Mouse (Mus musculus) gastrocnemius, postnatal 10 days (tissue): ENCODE results near the gene Tead4. TPM values are rescaled to one million over a fixed set of nuclear protein-coding genes. Genes with fewer than 3 reads are reported as not detected.
"Not testable (repeated sequence)": the region's sequence is repeated elsewhere in the genome, so short reads cannot be mapped to it uniquely, and the experiment has no call there.

Experiments
- DNase-seq: peaks from one replicate; pipeline ENCODE4 v3.0.0; 2021; ENCODE audit warnings: mixed read lengths
- total RNA-seq, 2 experiments: library from RNA; stranded (reverse); gene quantifications; 2 replicates each; pipeline ENCODE4 v1.2.3; 2021

The Tead4 gene
- total RNA-seq, 2 experiments from 2014 or later, result 13.2 to 14.5 TPM

DNA sequence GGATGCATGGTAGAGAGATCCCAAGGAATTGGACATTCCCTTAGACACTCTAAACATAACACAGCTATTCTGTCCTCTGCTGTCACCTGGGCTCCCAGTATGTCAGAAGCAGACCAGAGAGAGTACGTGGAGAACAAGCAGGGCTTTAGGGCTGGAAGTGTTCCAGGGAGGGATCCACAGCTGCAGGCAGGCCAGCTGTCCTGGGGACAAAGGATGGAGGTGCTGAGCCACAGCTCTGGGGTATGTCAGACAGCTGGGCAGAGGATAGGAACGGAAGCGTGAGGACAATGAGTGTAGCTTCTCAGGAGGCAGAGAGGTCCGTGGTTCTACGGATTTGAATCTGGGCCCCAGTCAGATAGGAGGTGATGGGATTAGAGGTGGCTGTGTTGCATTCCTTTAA lies 50.0 kb downstream of the Tead4 start:
- no peak for DNase-seq

DNA sequence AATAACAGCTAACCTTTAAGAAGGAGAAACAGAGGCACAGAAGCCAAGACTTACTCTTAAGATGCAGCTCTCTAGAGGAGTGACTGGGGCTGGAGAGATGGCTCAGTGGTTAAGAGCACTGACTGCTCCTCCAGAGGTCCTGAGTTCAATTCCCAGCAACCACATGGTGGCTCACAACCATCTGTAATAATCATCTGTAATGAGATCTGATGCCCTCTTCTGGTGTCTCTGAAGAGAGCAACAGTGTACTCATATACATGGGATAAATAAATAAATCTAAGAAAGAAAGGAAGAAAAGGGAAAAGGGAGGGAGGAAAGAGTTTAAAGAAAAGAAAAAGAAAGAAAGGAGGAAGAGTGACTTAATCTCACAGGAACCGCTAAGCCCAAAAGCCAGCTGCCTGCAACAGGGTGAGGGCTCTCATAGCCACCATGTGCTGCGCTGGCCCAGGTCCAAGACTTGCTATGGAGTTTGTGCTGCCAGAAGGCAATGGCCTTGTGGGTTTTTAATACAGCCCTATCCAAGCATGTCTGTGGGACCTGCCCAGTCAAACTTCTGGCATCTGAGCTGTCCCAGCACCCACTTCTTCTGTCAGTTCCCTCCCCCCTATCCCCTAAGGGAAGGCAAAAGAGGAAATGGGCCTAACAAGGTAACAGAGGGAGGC lies 63.4 kb downstream of the Tead4 start:
- peak; percentile 45 for DNase-seq

DNA sequence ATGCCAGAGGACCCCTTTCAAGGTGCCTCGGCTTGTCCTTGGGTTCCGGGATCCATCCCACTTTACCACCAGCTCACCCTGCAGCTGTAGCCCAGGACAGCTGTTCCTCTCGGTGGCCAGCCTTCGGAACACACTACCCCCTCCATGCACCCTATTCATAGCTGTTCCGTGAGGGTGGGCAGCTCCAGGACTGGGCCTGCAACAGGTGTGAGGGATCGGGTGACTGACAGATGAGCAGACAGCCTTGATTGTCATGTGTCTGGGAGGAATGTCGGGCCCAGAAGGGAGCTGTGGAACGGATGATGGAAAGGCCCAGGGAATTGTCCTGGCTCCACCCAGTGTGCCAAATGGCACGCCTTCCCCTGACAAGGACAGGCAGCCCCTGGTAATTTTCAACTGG lies 64.0 kb downstream of the Tead4 start:
- peak; percentile 59 for DNase-seq

DNA sequence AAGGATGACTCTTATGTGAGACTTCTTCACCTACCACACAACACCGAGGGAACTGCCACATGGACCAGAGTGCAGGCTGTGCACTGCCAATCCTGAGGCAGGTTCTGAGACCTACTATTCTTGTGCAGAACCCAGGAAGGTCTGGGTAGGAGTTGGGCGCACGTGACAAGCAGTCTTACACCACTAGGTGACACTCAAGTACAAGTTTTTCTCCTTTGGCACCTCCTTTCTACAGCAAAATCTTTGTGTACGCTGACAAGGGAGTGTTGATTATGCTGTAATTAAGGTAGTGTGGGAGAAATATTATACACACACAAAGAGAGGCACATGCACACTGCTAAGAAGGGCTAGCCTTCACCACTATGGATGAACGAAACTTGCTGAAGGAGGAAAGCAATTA lies 66.4 kb downstream of the Tead4 start:
- DNase-seq, result no peak

DNA sequence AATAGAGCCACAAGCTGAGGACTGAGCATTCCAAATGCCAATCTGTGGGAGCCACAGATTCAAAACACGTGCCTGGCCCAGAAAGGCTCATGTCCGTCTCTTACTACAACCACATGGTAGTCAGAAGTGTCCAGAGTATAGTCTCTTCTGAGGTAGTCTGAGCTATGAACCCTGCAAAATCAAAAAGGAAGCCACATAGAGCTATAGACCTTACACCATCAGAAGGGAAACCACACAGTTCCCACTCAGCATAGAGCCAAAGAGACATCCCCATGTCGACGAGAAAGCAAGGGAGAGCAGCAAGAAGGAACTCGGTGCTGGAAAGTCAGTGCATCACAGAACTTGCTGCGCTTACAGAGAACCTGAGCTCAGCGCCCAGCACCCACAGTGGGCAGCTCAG lies 68.4 kb downstream of the Tead4 start:
- no peak for DNase-seq

DNA sequence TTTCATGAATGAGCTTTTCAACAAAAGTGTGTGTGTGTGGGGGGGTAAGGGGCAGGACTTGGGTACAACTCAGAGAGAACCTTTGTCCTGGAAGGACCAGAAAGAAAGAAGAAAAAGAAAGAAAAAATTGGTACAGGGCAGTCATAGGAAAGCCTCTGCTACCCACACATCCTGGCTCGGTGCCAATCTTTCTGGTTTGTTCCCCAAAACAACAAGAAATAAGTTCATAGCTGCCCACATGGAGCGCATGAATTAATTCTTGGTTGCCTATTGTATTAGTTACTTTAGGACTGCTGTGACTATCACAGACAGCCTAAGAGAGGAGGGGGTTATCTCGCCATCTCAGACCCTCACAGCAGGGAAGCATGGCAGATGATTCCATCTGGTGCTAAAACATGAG lies 68.9 kb downstream of the Tead4 start:
- DNase-seq, result no peak

DNA sequence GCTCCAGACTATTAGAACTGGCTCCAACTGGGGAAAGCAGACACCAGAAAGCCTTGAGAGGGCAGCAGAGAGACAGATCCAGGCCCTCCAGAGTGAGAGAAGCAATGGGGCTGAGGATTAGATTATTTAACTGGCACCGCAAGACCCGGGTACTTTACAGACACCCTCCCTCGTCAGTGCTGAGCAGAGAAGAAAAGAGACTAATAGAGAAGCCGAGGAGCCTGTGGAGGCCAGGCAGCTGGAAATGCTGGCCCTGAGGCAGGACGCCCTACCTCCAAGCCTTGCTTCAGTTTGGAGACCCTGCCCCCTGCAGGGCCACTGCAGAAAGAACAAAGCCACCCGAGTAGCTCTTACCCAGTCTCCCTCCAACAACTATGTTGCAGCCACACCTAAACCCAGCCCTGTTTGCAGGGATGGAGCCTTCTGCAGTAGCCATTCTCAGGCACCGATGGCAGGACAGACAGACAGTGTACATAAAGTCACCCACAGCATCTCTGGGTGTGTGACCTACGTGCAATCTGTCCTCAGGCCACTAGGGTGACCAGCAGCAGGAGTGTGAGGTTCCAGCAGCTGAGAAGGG lies 73.1 kb downstream of the Tead4 start:
- peak; percentile 27 for DNase-seq

DNA sequence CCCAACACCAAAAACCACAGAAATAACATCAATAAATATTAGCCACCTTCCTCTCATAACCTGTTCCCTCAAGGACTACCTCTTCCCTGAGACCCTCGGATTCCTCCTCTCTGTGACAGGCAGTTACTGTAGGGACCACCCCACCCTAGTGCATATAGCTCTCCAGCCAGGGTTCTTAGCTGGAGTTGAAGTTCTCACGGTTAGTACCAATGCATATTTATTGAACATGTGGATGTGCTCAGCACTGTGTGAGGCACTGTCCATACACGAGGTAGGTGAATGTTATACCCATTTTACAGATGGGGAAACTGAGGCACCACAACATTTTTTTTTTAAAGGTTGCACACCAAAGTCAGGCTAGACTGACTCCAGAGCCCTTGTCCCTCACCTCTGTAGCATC lies 73.7 kb downstream of the Tead4 start:
- DNase-seq, result no peak

DNA sequence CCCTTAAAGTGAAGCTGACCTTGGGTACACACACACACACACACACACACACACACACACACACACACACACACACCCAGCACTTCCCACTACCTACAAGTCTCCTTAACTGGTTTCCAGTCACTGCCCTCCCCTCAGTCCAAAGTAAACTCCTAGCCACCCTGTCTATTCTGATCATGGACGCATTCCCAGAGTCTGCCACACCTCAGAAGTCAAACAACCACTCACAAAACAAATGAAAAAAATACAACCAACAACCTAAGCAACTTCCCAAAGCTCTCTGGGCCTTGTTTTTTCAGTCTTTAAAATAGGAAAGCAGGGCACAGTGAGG lies 74.8 kb downstream of the Tead4 start:
- no peak for DNase-seq

DNA sequence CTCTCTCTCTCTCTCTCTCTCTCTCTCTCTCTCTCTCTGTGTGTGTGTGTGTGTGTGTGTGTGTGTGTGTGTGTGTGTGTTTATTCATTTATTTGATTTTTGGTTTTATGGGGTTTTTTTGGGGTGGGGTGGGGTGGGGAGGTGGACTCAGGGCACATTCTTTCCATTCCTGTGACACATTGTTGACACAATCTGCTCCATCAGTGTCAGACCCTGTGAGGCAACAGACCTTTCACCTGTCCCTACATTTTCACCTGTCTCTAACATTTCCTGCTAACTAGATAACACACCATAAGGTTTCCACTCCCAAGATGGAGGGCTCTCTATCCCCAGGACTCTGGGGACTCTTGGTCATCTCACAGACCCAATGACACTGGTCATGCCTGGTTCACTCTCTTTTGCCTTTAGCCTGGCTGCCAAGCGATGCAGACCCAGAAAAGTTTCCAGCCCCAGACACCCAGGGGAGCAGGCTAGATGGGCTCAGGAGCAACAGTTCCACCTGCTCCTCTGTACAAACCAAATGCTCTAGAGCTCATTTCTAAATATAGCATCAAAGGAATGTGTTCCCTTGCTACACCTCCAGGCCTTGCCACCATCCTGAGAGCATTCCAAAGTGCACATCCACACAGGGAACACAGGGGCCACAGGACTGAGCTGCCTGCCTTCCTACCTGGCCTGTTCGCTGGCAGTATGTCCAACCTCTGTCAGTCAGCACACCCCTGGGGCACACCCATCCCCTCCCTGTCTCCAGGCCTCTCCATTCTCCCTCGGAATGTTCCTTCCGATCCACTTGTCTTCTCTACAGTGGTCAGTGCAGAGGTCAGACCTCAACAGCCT lies 75.4 kb downstream of the Tead4 start:
- no peak for DNase-seq

DNA sequence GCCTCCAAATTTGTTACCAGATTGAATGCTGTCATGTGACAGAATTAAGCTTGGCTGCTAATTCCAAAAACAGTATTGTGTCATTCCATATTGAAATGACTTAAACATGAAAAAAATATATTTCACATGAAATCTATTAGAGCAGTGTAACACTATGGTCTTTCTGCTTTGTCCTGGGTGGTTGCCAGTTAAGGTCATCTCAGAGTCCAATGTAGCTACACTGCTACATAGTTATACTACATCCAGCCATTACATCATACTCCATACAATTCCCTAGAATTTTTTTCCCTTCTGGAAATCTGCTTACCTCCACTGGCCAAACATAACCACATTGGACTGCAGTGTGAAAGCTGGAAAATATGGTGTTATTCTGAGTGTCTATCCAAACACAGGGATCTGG lies 77.5 kb downstream of the Tead4 start:
- no peak for DNase-seq

DNA sequence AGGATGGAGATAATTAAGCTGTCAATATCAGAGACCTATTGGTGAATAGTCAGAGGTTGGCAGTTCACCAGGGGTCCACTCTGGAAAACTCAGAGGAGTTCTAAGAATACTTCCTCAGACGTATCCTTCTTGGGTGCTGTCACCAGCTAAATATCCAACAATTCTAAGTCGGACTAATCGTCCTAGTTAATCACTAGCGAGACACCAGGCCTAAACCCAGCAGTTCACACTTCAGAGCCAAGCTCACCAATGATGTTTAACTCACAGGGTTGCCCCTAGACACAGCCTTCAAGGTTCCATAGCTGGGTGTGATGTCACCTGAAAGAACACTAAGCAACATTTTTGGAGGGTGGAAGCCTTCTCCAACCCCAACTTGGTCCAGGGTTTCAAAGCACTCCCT lies 85.6 kb downstream of the Tead4 start:
- DNase-seq, result not testable (repeated sequence)

DNA sequence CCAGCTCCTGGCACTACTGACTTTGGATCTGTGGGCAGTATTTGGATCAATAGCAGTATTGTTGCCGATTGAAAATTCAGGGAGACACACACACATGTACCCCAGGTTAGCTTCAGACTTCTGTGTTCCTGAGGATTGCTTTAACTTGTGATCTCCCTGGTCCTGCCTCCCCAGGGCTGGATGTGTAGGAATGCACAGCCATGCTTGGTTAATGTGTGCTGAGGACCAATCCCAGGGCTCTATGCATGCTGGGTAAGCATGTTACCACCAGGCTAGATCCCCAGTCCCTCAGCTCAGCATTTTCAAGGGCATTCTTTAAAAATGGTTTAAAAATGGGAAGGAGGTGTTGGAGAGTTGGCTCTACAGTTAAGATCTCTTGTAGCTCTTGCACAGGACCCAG lies 91.4 kb downstream of the Tead4 start:
- not testable (repeated sequence) for DNase-seq

DNA sequence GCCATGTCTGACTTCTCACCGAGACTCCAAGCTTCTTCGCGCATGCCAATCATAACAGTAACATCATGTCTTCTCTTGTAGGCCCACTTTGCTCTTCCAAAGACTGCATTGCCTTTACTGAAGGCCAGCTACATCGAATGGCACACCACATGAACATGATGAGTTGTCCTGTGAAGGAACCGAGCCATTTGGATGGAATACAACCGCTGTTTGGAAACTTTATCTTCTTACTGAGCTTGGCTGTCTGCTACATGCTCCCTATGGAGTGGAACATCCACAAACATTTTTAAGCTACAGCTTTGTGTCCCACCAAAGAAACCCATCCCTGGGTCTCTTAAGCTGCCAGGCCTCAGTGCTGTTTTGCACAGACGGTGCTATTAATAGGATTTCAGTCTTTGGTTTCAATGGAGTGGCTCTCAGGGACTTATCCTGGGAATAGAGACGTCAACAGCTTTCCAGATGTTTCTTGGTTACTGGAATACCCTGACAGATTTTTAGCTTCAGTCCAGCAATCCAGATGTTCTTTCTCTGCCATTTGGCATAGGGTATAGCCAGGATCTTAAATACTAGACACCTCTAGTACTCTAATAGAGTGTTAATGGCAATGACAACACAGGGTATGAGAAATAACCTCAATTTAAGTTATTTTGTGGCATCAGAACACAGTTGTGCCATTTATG lies 92.0 kb downstream of the Tead4 start:
- DNase-seq, result no peak

DNA sequence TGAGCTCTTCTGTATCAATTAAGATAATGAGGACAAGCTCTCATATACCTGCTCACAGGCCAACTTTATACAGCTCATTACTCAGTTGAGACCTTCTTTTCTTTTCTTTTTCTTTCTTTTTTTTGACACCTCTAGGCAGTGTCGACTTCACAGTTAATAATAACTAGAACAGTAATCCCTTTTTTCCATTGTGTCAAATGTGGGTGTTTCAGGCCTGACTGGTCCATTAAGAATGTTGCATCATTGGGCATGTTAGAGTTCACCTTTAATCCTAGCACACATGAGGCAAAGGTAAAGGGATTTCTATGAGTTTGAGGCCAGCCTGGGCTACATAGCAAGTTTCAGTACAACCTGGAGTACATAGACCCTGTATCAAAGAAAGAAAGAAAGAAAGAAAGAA lies 97.1 kb downstream of the Tead4 start:
- DNase-seq, result no peak

DNA sequence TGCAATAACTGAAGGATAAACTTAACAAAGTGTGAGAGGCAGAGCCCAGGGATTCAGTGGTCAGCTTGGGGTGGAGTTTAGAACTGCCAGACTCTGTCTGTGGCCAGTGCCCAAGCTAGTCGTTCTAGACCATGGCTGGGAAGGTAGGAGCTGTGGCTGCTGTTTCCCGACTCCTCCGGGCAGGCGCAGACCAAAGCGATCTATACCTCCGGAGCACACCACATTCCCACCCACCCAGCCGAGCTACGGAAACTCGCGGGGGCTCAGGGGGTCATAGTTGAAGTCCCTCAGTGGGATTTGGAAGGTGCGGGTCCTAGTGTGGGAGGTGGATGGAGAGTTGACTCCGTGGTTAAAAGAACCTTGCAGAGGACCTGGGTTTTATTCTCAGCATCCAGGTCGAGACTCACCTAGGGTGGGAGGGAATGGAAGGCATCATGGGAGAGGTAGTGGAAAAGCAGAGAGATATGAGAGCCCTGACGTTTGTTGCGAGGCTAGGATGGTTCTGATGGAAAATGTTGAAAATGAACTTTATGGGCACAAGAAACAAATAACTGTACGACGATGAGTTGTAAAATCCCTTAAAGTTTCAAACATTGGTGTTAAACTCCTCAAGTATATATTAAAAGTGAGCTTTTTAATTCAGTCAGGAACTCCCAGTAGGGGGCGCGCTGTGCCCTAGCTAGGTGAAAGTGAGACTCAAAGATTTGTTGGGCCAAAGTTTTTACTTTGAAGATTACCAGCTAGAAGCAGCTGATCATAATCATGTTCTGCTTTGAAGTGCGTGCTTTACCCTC lies 99.6 kb downstream of the Tead4 start:
- peak; percentile 77 for DNase-seq

DNA sequence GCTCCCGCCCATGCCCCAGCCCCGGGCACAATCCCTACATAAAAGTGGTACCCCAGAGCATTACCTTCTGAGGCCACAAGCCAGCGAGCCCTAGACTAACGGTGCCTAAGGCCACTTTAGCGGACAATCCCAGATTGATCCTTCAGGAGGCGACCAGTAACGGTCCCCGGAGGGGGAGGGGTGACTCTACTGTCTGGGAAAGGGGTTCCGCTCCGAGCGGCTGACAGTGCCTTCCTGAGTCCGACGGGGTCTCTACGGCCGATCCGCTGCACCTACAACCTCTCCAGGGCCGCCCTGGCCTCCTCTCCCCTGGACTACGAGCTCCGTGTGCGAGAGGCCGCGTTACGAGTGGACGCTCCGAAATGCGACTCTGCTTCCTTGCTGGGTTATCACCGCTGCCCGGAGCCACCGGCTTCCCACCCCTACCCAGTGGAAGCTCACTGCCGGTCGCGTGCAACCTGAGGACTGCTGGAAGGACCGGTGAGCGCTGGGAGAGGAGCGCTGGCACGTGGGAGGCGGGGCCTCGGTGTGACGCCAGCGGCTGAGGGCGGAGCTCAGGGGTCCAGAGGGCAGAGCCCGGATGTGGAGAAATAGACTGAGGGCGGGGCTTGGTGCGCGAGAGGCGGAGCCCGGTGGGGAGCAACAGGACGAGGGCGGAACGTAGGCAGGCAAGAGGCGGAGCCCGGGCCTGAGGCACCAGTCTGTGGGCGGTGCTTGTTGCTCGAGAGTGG lies 100.3 kb downstream of the Tead4 start:
- DNase-seq, result peak; percentile 99

DNA sequence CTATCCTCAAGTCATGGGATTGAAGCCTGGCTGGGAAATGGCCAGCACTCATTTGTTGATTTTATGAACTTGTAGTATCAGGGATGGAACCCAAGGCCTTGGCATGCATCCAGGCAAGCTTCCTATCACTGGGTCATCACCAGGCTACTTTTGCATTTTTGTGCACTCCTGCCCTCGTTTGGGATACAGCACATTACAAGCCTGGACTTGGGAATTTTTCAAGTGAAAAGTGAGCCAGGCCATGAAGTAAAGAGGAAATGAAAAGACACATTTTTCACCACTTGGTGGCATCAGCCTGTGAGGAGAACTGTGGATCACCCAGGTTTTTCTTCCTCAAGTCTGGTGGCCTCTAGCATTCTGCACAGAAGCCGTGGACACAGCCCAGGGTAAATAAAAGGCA lies 117.1 kb downstream of the Tead4 start:
- DNase-seq, result no peak

DNA sequence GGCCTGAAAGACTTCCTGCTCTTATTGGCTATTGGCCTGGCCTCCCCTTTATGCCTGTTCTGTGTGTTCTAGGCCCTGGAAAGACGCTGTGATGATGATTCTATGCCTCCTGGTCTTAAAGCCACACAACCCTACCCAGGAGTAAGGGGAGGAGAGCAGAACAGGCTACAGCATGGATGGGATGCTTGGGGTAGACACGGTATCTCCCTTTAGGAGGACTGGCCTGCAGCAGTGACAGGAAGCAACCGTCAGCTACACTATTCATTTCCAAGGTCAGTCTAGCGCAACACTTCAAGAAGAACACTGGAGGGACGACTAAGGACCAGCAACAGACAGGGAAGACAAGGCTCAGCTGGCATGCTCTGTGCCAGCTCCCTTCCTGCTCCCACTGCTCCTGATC lies 119.4 kb downstream of the Tead4 start:
- DNase-seq, result no peak

DNA sequence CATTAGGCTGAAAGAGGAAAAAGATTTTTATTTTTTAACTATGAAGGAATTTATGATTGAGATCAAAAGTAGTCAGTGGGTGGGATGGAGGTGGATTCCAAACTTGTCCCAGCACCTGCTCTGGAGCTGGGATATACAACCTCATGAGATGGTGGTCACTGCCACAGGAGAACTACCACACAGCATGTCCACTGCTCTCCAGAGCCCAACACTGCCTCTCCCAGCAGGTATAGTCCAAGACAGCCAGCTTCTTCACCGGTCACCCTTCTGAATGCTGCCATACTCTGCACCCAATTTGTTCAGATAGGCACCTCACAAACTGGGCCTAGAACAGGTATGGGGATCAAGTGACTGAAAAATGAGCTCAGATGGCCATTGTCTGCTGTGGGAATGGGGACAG lies 121.0 kb downstream of the Tead4 start:
- DNase-seq, result no peak

DNA sequence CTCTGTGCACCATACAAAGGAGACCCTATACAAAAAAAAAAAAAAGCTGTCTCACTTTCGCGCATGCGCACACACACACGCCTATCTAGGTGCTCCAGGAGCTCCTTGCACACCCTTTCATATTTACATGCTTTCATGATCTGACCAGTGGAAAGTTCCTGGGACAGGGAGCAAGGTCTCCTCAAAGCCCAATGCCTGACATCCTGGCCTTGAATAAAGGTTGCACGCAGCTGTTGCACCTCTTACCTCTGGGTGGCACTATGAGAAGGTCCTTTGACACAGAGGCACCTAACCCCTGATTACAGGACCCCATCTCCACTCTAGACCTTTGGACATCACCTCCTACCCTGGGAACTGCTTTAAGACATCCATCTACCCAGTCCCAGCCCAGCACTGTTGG lies 121.4 kb downstream of the Tead4 start:
- no peak for DNase-seq

DNA sequence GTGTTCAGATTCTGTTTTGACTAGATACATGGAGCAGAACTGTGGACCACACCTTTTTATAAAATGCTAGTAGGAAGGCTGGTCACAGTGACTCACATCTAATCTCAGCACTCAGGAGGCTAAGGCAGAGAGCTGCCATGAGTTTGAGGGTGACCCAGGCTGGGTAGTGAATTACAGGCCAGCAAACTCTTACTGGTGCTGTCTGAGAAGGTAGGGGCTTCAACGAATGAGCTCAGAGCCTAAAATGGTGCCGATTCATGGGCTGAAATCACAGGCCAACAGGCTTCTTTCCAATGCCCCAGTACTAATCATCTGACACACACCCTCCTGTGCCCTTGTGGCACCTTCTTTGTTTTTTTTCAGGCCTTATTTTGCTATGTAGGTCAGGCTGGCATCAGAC lies 121.9 kb downstream of the Tead4 start:
- DNase-seq, result no peak
